Mouse (Mus musculus): ENCODE data around the gene Srr.

Srr gene

GRCm38 (mm10) chr11:74908618-74909399 lies 16.9 kb downstream of the Srr start:
- DNase-seq (ENCODE audit: extremely low read depth, low read depth, low spot score), result no peak

GRCm38 (mm10) chr11:74907850-74908249 lies 17.9 kb downstream of the Srr start:
- DNase-seq (ENCODE audit: extremely low read depth, low read depth, low spot score), result no peak

GRCm38 (mm10) chr11:74902416-74902815 lies 23.3 kb downstream of the Srr start:
- DNase-seq (ENCODE audit: extremely low read depth, low read depth, low spot score), result no peak

DNA sequence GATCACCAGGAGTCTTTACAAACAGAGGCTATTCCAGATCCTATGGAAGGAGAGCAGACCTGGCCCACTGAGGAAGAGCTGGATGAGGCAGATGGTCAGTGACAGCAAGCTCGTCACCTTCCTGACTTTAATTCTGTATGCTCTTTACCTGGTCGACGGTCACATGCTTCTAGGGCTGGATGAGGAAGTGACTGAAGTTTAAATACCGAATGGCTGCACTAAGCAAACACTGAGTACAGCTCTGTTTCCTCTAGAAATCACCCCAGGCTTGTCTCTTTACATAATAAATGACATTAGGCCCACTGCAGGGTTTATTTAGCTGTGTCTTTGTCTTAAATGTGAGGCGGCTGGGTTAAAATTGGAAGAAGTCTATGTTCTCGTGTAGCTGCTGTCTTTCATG lies 24.2 kb downstream of the Srr start:
- no peak for DNase-seq (ENCODE audit: extremely low read depth, low read depth, low spot score)

DNA sequence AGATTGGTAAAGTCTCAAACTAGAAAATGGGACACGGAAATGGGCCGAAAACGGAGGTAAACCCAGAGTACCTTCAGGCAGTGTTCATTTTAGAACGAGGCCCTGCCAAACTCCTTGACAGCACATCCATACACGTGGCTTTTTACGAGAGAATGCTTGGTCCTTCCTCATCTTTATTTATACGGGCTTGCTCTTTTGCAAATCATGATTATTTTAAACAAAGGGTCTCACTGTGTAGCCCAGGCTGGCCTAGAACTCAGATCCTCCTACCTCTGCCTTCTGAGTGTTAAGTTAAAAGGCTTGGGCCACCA lies 27.3 kb downstream of the Srr start:
- DNase-seq (ENCODE audit: extremely low read depth, low read depth, low spot score), result no peak

DNA sequence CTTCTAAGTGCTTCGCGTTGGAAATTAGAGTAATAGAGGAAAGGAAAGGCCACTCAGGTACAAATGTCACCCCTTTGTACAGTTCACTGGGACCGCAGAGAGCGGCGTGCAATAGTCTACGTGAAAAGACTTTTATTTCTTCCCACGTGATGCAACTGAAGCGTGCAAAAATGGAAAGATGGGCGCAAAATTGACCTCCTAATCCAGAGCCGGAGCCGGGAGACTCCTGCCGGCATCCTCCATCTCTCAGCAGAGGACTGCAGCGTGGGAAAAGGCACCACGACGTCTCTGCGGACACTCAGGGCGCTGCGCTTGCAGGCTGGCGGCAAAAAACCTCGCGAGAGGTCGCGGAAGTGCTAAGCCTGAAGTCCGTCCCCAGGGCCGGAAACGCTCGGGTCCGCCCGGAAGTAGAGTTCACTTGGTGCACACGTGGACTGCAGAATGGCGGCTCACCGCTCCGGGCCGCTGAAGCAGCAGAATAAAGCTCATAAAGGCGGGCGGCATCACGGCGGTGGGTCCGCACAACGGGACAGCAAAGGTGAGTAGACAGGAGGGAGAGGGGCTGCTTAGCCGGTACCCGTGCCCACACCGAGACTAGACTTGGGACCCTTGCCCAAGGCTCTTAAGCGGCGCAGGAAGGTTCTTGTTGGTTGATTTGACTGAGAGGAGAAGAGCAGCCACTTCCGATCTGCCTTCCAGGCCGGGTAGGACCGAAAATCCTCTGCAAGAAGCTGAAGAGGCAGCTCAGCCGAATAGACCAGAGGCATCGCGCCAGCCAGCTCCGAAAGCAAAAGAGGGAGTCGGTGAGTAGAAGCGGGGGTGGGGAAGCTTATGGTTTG lies 27.9 kb downstream of the Srr start, which contains the start of gene Tsr1:
Gene Tsr1 (plus strand): TSS at position 394 of the 839 bp plus-strand sequence.
- DNase-seq (ENCODE audit: extremely low read depth, low read depth, low spot score), result no peak

DNA sequence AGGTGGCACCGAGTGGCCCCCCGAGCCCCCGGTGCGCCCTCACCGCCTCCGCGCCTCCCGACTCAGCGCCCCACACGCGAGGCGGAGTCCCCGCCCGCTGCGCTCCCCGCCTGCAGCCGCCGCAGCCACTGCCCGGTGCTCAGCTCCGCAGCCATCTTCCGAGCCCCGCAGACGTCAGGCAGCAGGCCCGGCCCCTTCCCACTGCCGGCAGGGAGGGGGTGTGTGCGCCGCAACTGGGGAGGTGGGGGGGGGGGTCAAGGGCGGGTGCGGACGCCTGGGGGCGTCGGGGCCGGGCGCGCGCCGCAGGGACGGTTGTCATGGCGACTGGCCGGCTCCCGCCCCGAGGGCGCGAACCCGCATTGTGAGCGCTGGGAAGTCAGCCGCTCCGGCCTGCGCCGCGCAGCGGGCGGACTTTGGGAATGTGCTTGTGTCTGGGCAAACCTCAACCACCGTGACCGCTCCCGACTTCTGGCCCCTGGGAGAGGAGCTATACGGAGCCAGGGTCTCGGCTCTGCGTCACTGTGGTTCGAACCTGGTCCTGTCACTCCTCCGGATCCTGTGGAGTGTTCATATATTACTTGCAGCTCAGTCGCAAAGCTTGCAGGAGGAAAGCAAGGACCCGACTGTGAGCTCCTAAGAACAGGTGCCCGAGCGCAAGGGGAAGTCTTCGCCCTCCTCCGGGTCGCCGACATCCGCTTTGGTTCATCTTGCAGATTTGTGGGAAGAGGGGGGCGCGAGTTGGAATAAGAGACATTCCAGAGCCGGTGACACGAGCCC lies 28.7 kb downstream of the Srr start, which contains the start of gene Sgsm2:
Gene Sgsm2 (minus strand): TSS at position 160 of the 777 bp plus-strand sequence.
- DNase-seq (ENCODE audit: extremely low read depth, low read depth, low spot score), result no peak

- no peak for DNase-seq (ENCODE audit: extremely low read depth, low read depth, low spot score)
Measured at GRCm38 (mm10) chr11:74895980-74896900, 29.5 kb downstream of the Srr start.

- DNase-seq (ENCODE audit: extremely low read depth, low read depth, low spot score), result no peak
Measured at GRCm38 (mm10) chr11:74894619-74895018, 31.1 kb downstream of the Srr start.

GRCm38 (mm10) chr11:74883098-74883497 lies 42.6 kb downstream of the Srr start:
- DNase-seq (ENCODE audit: extremely low read depth, low read depth, low spot score), result no peak

GRCm38 (mm10) chr11:74881979-74882378 lies 43.8 kb downstream of the Srr start:
- no peak for DNase-seq (ENCODE audit: extremely low read depth, low read depth, low spot score)

- DNase-seq (ENCODE audit: extremely low read depth, low read depth, low spot score), result no peak
Measured at GRCm38 (mm10) chr11:74880999-74881398, 44.7 kb downstream of the Srr start.

DNA sequence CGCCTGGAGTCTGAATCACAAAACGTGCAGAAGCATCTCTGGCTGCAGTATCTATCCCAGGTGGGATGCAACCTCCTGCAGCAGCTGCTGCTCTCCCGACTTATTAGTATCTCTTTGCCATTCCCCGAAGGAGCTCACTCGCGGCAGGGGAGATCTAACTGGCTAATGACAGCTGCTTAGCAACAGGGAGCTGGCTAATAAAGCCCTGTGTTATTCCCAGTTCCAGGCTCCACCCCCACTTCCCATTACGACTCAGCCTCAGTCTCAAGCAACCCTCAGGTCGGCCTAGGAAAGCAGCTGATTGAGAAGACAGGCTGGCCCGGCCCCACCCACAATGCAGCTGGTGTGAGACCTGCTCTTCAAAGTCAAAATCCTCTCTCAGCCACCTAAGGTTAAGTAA lies 48.9 kb downstream of the Srr start:
- DNase-seq (ENCODE audit: extremely low read depth, low read depth, low spot score), result no peak

- no peak for DNase-seq (ENCODE audit: extremely low read depth, low read depth, low spot score)
Measured at GRCm38 (mm10) chr11:74874630-74875029, 51.1 kb downstream of the Srr start.

DNA sequence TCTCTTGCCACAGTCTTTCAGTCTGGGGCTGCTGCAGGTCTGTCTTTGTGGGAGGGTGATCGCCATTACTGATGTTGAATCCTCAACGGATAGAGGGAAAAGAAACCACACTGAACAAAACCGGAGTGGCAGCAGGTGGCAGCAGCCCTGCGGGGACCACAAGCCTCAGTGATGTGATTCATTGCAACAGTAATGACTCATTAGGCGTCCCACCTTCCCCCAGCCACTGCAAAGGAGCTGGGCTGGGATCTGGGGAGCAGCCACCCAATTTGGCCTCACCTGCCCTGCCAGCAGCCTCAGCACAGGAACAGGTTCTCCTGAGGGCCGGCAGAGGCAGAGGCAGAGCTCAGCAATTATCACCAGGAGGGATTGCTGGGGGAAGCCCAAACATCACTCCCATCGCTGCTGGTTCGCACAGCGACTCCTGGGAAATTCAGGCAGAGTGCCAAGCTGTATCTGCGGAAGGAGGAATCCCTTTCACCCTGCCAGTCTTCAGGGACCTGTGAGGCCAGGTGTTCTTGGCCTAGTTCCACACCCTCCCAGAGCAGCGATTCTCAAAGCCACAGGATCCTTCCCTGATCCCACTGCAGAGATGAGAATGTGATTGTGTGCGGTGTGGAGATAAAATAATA lies 54.6 kb downstream of the Srr start:
- no peak for DNase-seq (ENCODE audit: extremely low read depth, low read depth, low spot score)

- DNase-seq (ENCODE audit: extremely low read depth, low read depth, low spot score), result no peak
Measured at GRCm38 (mm10) chr11:74870544-74870943, 55.2 kb downstream of the Srr start.

DNA sequence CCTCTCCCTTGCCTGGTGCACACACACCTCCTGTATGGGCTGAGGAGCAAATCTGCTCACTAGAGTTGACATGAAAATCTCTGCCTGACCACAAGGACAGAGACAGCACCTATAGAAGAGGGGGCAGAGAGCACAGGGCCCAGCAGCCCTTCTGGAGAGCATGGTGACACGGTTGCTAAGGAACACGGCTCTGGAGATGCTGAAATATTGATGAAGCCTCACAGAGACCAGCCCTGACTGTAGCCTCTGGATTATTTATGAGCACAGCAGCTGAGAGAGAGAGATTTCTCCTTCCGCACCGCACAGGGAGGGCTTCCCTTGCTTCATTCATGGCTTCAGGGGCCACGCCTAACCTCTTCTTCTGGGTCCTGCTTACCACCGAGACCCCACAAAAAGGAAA lies 56.1 kb downstream of the Srr start:
- no peak for DNase-seq (ENCODE audit: extremely low read depth, low read depth, low spot score)

DNA sequence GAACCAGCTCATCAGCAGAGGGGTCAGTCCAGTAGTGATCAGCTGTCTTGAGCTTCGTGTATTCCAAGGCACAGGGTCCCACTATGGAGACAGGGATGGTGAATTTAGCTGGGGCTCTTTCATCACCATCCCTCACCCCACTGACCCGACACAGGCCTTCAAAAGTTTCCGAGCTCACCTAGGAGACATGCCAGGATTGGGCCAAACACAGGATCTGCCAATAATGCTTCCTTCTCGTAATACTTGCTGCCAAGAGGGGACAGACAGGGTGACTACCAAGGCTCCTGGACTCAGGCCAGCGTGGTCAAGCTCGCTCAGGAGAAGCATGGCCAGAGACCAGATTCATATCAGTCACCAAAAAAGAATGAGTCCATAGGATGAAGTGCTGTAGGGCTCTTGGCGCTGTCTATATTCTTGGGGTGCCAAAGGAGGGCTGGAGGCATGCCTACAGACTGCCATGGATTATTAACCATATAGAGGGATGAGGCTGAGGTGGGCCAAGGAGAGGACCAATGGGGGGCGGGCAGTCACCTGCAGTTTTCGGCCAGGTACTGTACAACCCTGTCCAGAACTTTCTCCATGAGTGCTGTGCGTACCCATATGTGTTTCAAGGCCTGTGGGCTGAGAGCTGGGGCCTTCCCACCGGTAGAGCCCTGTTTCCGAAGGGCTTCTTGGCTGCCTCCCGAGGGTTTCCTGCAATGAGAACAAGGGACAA lies 57.5 kb downstream of the Srr start:
- DNase-seq (ENCODE audit: extremely low read depth, low read depth, low spot score), result no peak

DNA sequence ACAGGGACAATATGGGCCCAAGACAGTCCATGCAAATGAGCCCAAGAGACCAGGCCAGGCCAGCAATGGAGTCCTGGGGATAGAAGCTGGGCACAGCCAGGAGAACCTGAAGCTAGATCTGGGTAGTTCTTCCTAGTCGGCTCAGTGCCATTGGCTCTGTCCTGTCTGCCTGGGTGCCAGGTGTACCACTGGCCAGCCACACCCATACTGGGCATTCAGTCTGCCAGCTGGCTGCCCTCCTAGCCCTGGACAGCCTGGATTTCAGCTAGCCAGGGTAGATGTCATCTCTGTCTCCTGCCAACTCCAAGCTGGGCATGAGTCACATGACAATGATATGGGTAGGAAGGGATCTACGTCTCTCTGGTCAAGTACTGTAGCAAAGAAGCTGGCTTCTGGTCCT lies 58.6 kb downstream of the Srr start:
- DNase-seq (ENCODE audit: extremely low read depth, low read depth, low spot score), result no peak

Data from fat pad, adult 2 months (tissue).